Mouse (Mus musculus): ENCODE measurements around the gene Hoxa2.

Hoxa2 gene

DNA sequence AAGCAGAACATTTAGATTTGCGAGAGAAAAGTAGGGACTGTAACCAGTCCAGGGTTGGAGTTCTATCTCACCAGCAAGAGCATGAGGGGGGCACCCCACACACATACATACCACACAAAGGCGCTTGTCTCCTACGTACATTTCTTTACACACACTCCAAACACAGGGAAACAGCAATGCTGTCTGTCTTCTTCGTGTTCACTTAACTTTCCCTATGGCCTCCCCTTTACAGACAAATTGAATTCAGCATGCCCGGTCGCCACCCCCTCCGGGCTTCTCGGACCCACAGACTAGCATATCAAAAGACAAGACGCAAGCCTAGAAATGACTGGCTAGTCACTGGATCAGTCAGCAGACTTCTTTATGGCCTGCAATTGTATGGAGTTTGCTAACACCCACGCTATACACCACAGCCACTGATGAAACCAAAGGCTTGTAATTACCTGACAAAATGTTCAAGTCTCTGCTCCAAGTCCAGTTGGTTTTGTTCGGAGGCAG lies 15.6 kb upstream of the Hoxa2 start:
- in situ Hi-C loops (cut with MboI, MseI), result no loop called here

DNA sequence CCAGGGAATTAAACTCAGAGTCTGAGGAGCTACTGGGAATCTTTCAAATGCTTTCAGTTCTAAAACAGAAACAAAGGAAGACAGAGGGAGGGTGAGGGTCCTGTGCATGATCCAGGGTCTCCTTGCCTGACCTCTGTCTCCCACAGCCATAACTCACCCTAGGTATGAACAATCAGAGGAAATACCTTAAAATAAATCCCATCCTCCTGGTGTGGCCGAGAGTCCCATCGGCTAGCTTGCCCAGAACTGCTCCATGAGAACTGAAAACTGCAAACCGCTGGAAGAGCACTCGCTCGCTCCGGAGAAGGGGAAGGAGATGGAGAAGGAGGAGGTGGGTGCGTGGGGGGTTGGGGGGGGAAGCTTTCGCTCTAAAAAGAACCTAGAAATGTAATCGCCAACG lies 15.1 kb upstream of the Hoxa2 start:
- in situ Hi-C loops (cut with MboI, MseI), result no loop called here

DNA sequence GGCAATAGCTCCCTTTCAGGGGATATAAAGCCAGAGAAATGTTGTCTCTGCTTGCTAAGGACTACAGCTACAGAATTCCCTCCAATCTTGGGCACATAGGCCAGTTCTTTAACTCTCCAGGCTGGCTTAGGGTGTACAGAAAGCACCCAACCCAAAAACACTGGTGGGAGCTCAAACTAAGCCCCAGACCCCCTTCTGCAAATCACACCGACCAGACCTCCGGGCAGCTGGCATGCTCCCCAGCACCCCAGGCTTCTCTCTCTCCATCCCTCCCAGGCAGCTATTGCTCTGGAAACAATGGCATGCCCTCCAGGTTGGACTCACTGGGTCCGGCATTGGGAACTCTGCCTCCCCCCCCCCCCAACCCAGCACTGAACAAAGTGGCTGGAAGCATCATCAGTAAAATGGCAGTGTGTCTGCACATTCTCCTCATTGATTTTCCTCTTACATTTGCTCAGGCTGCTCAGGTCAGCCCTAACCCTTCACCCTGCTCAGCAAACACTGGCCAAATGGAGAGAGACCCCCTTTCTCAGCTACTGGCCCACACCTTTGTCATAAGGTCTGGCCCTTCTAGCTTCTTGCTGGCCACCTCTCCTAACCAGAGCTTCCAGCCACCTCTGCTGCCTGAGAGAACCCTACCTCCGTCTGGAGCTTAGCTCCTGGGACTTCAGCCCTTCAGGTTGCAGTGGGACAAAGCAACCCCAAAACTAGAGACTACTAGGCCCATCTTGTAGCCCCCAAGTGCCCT lies 14.5 kb upstream of the Hoxa2 start:
- in situ Hi-C loops (cut with MboI, MseI), result no loop called here

DNA sequence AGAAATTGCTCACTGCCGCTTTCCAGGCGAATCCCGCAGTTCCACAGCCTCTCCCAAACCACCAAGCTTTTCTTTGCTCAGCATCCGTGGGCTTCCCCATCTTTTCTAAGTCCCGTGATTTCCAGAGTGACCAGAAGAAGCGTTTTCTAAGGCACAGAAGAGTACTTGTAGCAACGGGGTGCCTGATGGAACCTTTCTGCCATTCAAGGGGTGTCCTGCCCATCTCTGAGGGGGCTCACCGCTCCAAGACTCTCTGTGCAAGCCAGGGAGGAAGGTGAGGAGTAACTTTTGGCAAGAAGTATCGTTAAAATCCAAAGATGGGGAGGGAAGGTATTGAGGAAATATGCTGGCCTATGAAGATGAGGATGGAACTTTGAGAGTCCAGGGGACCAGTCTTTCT lies 13.2 kb upstream of the Hoxa2 start:
- in situ Hi-C loops (cut with MboI, MseI), result no loop called here

DNA sequence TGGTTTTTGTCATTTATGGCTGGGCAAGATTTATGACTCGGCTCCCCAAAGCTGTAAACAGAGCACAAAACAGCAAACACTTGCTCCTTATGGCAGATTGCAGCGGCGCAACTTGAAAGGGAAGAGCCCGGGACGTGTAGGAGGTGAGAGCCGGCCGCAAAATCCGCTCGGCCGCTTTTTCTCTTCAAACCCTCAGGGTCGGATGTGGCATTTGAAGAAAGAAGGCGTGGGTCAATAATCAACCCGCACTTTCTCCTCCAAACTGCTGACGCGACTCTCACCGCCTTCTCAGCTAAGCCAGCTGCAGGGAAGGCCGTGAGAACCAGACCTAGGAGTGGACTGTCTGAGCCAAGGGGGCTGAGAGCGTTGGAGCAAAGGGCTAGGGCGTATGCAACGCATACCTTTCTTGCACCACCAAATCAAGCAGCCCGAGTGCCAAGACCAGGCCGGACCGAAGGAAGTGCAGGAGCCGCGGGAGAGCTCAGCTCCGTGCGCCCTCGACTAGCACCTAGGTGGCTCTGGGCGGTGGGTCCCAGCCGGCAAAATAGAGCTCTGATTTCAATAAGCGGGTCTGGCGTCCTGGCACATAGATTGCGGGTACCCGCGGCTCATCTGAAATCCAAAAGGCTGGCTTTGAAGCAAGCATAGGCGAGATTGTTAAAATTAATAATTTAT lies 12.6 kb upstream of the Hoxa2 start, which contains the start of gene 5730596B20Rik:
Gene 5730596B20Rik, plus strand, starts transcription at position 438 of the 675 bp plus-strand sequence.
- in situ Hi-C loops (cut with MboI, MseI), result no loop called here

DNA sequence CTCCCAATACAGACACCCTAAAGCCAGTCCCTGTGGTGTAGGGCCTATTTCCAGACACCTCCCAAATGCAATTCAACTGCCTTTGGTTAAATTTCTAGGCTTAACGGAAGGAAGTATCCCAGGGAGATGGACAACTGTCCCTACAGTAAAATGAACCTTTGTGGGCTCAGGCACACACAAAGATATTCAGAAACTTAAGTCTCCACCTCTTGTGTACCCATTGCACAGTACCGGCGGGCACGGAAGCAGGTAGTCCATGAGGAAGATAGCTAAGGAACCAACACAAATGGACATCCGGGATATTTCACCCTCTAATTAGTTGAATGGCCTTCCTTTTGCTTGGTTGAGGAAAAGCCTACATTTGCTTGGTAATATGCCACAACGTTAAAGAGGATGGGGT lies 11.8 kb upstream of the Hoxa2 start:
- in situ Hi-C loops (cut with MboI, MseI), result no loop called here

DNA sequence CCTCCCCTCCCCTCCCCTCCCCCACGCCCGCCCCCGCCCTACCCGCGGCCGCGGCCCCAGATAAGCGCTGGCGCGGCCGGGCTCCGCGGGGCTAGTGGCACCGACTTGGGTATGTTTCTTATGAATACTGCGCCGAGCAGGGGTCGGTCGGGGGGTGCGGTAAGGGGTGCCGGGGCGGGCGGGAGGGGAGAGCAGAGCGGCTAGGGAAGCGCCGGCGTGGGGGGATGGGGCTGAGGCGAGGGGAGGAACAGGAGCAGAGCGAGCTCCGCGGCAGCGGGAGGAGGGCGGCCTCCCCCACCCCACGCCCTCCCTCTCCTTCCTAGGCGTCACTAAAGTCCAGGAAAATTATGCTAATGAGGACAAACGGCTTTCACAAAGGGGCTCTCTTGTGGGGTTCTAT lies 11.2 kb upstream of the Hoxa2 start:
- in situ Hi-C loops (cut with MboI, MseI), result no loop called here

- in situ Hi-C loops (cut with MboI, MseI), result no loop called here
Measured at GRCm38 (mm10) chr6:52174968-52175751, 10.5 kb upstream of the Hoxa2 start.

DNA sequence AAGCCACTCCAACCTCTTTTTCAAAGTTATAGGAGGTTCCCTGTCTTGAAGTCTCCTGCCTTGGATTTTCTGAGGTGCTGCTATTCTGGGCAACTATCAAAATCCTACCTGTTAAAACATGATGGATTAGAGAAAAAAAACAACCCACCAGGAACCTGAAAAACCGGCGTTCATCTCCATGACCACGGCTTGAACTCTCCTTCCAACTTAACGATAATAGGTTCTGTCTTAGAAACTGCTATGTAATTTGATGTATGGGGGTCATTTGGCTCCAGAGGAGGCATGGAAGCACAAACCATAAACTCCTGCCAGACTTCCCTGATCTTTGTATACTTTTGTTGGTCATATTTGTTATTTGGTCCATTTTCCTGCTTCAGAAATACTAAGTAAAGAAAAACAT lies 9.0 kb upstream of the Hoxa2 start:
- in situ Hi-C loops (cut with MboI, MseI), result no loop called here

DNA sequence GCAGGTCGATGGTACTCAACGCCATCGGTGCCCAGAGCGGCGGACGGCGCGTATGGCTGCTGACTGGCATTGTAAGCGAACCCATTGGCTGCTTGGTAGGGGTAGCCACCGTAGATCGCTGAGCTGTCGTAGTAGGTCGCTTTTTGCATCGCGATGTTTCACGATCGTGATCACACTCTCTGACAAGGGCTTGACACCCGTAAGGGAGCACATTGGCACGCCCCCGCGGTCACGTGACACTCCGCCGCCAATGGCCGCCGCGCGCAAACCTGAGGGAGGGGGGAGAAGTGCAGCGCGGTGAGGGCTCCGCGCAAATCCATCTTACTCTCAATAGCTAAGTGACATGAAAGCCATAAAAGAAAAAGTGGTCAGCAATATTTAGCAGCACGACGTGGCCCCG lies 7.9 kb upstream of the Hoxa2 start:
- in situ Hi-C loops (cut with MboI, MseI), result no loop called here

- in situ Hi-C loops (cut with MboI, MseI), result no loop called here
Measured at GRCm38 (mm10) chr6:52171938-52172337, 7.3 kb upstream of the Hoxa2 start.

DNA sequence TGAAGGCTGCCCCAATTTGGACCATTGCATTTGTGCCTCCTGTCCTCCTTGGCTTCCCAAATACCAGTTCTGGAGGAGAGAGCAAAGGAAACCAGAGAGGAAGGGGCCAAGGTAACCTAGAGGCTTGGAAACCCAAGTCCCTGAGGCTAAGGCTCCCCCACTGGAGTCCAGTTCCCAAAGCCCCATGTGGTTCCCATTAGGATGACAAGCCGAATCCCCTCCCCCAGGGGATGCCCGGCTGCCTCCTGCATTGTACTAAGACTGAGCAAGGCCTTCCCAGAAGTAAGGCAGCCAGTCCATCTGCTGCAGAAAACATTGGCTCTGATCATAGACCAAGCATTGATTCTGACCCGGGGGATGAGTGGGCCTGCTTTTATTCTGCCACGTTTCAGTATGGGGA lies 6.7 kb upstream of the Hoxa2 start:
- in situ Hi-C loops (cut with MboI, MseI), result no loop called here

GRCm38 (mm10) chr6:52170898-52171223 lies 6.2 kb upstream of the Hoxa2 start:
- in situ Hi-C loops (cut with MboI, MseI), result no loop called here

DNA sequence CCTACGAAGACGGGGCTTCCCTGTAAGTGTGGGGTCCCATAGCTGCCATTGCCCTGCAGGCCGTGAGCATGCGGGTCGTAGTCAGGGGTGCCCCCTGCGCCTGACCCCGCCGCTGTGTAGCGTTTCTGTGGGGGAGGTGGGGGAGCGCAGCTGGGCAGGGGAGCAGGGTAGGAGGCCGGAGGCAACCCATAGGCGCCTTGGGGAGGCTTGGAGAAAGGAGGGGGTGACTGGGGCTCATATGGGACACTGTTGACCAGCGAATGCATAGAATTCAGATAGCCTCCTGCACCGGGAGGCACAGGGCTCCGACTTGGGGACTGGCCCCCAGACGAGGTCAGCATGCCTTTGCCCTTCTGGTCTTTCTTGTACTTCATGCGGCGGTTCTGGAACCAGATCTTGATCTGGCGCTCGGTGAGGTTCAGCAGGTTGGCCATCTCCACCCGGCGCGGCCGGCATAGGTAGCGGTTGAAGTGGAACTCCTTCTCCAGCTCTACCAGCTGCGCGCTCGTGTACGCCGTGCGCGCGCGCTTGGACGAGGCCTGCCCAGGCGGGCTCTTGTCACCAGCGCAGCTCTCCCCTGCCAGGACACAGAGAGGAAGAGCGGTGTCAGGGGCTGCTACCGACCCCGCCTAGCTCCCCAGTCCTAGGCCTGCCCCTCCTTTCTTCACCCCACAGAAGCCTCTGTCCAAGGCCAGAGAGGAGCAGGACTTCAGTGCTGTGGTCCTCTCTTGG lies 5.7 kb upstream of the Hoxa2 start:
- in situ Hi-C loops (cut with MboI, MseI), result no loop called here

DNA sequence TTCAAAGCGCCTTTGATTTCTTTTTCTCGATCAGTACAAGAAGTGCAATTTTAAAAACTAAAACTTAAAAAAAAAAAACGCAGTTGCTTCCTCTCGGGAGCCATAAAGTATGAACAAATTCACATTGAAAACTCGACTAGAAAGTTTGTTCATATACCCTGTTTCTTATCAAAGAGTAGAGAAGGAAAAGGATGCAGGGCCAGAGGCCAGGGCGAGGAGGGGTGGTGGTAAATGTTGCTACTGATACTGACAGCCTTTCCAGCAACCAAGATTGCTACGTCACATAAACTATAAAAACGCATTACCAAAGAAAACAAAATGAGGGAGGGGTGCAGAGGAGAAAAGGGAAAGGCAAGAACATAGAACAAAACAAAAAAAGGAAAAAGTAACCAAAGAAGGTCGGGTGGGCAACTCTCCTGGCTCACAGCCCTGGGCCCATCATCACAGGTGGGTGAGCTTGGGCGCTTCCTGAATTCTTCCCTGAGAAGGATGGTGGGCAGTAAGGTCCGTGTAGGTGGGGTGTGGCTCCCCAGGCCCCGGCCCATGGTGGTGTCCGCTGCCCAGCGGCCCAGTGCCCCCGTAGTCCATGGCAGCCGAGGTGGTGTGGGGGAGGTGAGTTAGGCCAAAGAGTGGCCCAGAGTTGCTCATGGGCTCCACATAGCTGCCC lies 5.0 kb upstream of the Hoxa2 start:
- in situ Hi-C loops (cut with MboI, MseI), result no loop called here

DNA sequence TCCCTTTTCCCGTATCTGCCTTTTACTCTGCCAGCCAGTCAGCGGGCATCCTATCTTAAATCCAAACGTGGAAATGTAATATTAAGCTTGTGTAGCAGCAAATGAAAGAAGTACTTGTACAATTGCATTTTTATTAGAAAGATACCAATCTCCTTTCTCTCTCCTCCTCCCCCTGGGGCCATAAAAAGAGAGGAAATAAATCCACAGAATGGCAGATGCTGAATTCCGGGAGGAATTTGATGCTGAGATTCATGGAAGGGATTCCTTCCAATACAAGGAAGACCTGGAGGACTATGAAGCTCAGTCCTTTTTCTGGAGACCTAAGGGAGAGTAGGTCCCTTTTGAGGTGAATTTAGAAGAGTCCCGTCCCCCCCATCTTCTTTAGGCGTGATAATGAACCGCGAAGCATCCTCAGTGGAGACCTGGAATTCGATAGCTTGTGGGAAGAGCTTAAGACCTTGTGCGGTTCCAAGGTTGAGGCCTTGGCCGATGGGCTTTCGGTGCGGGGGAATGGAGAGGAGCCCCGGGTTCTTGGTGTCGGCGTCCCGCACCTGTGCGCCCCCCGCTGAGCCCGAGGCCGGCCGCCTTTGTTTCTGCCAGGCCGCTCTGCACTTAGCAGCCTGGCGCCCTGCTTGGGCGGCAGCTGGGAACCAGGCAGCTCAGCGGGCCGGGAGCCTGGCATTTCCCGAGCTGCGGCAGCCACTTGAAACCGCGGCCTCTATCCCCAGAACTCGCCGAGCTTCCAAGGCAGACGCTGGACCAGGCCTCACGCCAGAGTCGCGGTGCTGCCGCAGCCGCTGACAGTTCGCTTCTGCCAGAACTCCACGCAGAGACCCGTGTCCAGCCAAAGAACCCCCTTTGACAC lies 3.8 kb upstream of the Hoxa2 start:
- in situ Hi-C loops (cut with MboI, MseI), result no loop called here

- in situ Hi-C loops (cut with MboI, MseI), result no loop called here
Measured at GRCm38 (mm10) chr6:52167736-52168161, 3.1 kb upstream of the Hoxa2 start.

DNA sequence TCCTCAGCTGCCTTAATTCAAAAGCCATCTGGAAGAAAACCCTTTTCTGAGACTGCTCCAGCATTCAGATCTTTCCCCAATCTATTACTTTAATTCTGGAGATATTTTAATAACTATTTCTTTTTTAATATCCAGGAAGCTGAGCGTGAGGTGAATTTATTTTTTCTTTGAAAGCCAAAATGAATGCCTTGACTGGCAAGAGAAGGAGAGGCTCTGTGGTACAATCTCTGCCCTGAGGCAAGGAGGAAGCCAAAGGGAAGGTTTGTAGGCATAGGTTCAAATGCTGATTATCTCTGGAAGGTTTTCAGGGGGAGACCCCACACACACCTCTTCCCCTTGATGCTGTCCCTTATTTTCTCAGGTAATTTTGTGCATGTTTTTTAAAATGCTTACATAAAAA lies 2.5 kb upstream of the Hoxa2 start:
- in situ Hi-C loops (cut with MboI, MseI), result no loop called here

- in situ Hi-C loops (cut with MboI, MseI), result no loop called here
Measured at GRCm38 (mm10) chr6:52166431-52167077, 1.9 kb upstream of the Hoxa2 start.

All from T-helper 1 cell (primary cell).